Mouse (Mus musculus) gastrocnemius, postnatal 36 days (tissue): Measurements from ENCODE around the gene Zfp969. TPM values are rescaled to one million over a fixed set of nuclear protein-coding genes. Genes with fewer than 3 reads are reported as not detected.
"Not testable (repeated sequence)": the region's sequence is repeated elsewhere in the genome, so short reads cannot be mapped to it uniquely, and the experiment has no call there.

Experiments
- DNase-seq, 2 experiments: peaks; one replicate each; pipeline ENCODE4 v3.0.0; 2022
- intact Hi-C: fragments of 180-260 bp; cut with DNase I; formaldehyde crosslinking; loops from one replicate; pipeline ENCODE4 v1.15.1; 2025
- long read RNA-seq, 2 experiments: library from polyadenylated mRNA; stranded (forward); transcript quantifications; one replicate each; pipeline ENCODE4 v2.0.0; 2021
- total RNA-seq, 2 experiments: library from RNA; stranded (reverse); gene quantifications; 2 replicates each; pipeline ENCODE4 v1.2.3; 2021

The Zfp969 gene
- not detected for total RNA-seq
- long read RNA-seq, experiment 1, result 0 reads
- long read RNA-seq, experiment 2, result 0 reads

GRCm38 (mm10) chr2:175703546-175703945 lies at the start of gene Zfp969:
Gene Zfp969, minus strand, starts transcription at chr2:175703646.
- DNase-seq, intact Hi-C loops: not testable (repeated sequence)

- intact Hi-C loops, result not testable (repeated sequence)
Measured at GRCm38 (mm10) chr2:175741237-175741636, 37.8 kb upstream of the Zfp969 start, which contains the start of gene Gm2007. Gene Gm2007, plus strand, starts transcription at chr2:175741537.

GRCm38 (mm10) chr2:175643678-175644077 lies 59.8 kb downstream of the Zfp969 start, which contains the start of gene Gm11007:
Gene Gm11007, plus strand, starts transcription at chr2:175643978.
- intact Hi-C loops, DNase-seq: not testable (repeated sequence)

More at GRCm38 (mm10) chr2:175741237-175741636, 37.8 kb upstream of the Zfp969 start, which contains the start of gene Gm2007:
- not testable (repeated sequence) for DNase-seq

Other genes starting within 250 kb of the Zfp969 start
- gene Zfp965, start 233.7 kb downstream of the Zfp969 start, total RNA-seq, result 1 to 10 TPM; 3.1 to 4.0 TPM
- not detected for gene Gm11007, start 59.7 kb downstream of the Zfp969 start, total RNA-seq
- not detected for gene Gm2007, start 37.9 kb upstream of the Zfp969 start, total RNA-seq
- 1 to 10 TPM in 1 of 2 experiments, under 1 TPM in 1; 0.72 to 6.1 TPM for gene Gm14288, start 97.4 kb upstream of the Zfp969 start, total RNA-seq
- gene Gm6710, start 165.6 kb upstream of the Zfp969 start, total RNA-seq, result 1 to 10 TPM; 7.8 to 8.5 TPM
- 1 to 10 TPM; 4.0 to 5.1 TPM for gene Zfp966, start 227.5 kb upstream of the Zfp969 start, total RNA-seq